Mouse (Mus musculus) CH12.LX (cell line): ENCODE results near the gene Wdr62.
A peak's percentile ranks its signal among the peaks of the same experiment; 100 is the strongest.

Experiments used
- POLR2A ChIP-seq: IDR thresholded peaks from 2 replicates; pipeline ENCODE4 v1.6.1; 2011; ENCODE audit warnings: low read depth, mild to moderate bottlenecking, improper control_type of control experiment, low read length
- SMC3 ChIP-seq: IDR thresholded peaks from 2 replicates; pipeline ENCODE4 v1.6.1; 2011; ENCODE audit warnings: low read depth, low read length, improper control_type of control experiment
- ZC3H11A ChIP-seq: IDR thresholded peaks from 2 replicates; pipeline ENCODE4 v1.6.1; 2012; ENCODE audit warnings: low read depth, mild to moderate bottlenecking, inconsistent platforms, low read length, improper control_type of control experiment

GRCm38 (mm10) chr7:30198481-30198971 lies 81.7 kb downstream of the Wdr62 start, which contains the start of gene Capns1:
- TF ChIP-seq ZC3H11A (no peak), POLR2A (no peak), SMC3 (peak; percentile 68)
